Mouse (Mus musculus) gastrocnemius, postnatal 14 days (tissue): ENCODE data around the gene Gmip. TPM values are rescaled to one million over a fixed set of nuclear protein-coding genes. Genes with fewer than 3 reads are reported as not detected.

Source experiments
- DNase-seq: peaks from one replicate; pipeline ENCODE4 v3.0.0; 2021; ENCODE audit warnings: mixed read lengths
- intact Hi-C: fragments of 180-260 bp; cut with DNase I; formaldehyde crosslinking; loops from one replicate; pipeline ENCODE4 v1.15.1; 2025; ENCODE audit warnings: low total_unique reads
- total RNA-seq, 2 experiments: library from RNA; stranded (reverse); gene quantifications; 2 replicates each; pipeline ENCODE4 v1.2.3; 2021

Gene Gmip
- total RNA-seq, 2 experiments from 2014 or later: 2.7 to 3.4 TPM

- no peak for DNase-seq
- intact Hi-C loops: no loop called here
Observed at GRCm38 (mm10) chr8:69850926-69851506, 42.5 kb downstream of the Gmip start.

GRCm38 (mm10) chr8:69853869-69854268 lies 45.4 kb downstream of the Gmip start:
- intact Hi-C loops: no loop called here
- DNase-seq: no peak

- intact Hi-C loops: no loop called here
- DNase-seq: no peak
Observed at GRCm38 (mm10) chr8:69860807-69861206, 52.3 kb downstream of the Gmip start.

DNA sequence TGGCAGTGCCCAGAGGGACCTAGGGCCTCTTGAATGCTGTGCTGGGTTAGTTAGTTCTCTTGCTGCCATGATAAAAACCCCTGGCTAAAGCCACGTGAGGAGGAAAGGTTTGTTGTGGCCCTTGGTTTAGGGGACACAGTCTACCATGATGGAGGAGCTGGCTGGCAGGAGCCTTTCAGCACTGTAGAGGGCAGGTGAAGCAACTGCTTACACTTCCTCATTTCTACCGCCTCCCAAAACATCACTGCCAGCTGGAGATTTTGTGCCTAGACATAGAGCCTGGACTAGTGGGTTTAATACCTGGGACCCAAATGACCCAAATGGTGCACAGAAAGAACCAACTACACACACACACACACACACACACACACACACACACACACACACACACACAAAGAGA lies 52.8 kb downstream of the Gmip start:
- no peak for DNase-seq
- intact Hi-C loops: no loop called here

DNA sequence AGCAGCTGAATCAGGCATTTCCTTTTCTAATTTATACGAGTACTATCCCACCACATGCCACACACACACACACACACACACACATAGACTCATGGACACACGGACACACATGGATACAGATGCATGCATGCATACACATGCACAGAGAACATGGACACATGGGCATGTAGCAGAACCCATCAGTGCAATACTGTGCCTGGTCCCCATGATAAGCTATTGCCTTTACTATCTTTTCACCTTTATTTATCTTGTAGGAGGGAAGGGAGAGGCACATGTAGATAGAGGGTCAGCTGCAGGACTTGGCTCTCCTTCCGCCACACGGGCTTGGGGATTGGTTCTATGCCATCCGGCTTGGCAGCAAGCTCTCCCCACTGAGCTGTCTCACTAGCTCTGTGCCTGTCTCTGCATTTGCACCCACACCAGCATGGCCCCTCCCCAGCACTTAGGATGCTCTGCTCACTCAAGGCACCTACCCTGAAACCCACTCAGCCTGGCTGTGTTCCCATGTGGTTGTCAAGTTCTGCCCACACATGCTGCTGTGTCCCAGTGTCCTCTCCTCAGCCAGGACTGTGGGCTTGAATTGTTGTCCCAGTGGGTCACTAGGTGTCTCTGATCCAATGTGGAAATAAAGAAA lies 55.0 kb downstream of the Gmip start:
- no peak for DNase-seq
- intact Hi-C loops: no loop called here

DNA sequence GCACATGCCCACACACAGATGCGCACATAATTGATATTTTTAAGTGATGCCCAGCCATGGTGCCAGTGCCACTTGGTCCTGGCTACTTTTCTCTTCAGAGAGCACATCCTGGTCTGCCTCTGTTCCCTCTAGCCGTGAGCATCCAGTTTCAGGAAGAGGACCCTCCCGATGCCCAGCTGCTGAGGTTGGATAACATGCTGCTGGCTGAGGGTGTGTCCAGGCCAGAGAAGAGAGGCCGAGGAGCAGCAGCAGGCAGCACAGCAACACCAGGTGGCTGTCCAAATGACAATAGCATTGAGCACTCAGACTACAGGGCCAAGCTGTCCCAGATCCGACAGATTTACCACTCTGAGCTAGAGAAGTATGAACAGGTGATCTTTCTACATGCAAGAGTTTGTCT lies 55.7 kb downstream of the Gmip start:
- DNase-seq: no peak
- intact Hi-C loops: no loop called here

GRCm38 (mm10) chr8:69867696-69868326 lies 59.3 kb downstream of the Gmip start:
- intact Hi-C loops: no loop called here
- DNase-seq: no peak

DNA sequence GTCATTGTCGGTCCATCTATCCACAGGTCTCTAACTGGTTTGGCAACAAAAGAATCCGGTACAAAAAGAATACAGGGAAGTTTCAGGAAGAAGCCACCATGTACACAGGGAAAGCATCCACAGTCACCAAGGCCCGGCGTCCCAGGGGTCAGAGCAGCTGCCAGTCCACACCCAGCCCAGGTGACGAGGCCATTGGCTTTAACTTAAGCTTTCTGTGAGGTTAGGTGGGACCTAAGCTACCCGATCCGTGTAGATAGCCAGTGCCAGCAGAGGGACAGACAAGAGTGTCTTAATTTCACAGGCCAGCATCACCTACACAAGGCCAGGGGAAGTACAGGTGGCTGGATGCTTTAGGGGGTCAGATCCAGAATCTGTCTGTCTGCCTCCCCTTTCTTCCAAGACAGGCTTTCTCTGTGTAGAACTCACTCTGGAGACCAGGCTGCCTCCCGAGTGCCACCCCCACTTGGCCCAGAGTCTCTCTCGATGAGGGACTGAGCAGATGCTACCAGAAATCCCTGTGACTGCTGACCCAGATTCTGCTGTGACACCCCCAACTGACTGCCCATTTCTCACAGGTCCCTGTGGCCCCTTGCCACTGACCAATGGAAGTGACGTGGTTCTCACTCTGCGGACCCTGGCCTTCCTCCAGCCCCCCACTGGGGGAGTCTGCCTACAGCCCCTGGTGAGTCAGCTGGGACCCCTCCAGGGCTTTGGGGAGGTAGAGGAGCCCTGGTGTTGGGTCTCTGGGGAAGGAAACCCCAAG lies 61.7 kb downstream of the Gmip start:
- intact Hi-C loops: no loop called here
- no peak for DNase-seq

GRCm38 (mm10) chr8:69870907-69871306 lies 62.4 kb downstream of the Gmip start:
- DNase-seq: peak; percentile 22
- intact Hi-C loops: no loop called here

Other genes with a start within 250 kb of the Gmip start
- gene Zfp868, start 183.1 kb upstream of the Gmip start, total RNA-seq: 1 to 10 TPM; 6.1 to 6.7 TPM
- under 1 TPM; 0.60 to 0.84 TPM for gene Zfp964, start 154.2 kb upstream of the Gmip start, total RNA-seq
- 1 to 10 TPM; 8.7 to 9.0 TPM for gene Zfp869, start 98.0 kb upstream of the Gmip start, total RNA-seq
- 1 to 10 TPM; 2.6 to 3.0 TPM for gene Zfp963, start 58.7 kb upstream of the Gmip start, total RNA-seq
- 1 to 10 TPM; 2.6 to 2.7 TPM for gene Gm20422, start 33.8 kb upstream of the Gmip start, total RNA-seq
- gene Atp13a1, start 17.5 kb upstream of the Gmip start, total RNA-seq: 10 to 100 TPM; 11.6 to 11.9 TPM
- 10 to 100 TPM; 10.3 to 11.2 TPM for gene Zfp866, start 17.5 kb upstream of the Gmip start, total RNA-seq
- gene Lpar2, start 13.8 kb downstream of the Gmip start, total RNA-seq: under 1 TPM; 0.07 to 0.10 TPM
- under 1 TPM in 1 of 2 experiments, not detected in 1; 0.37 TPM for gene Pbx4, start 23.8 kb downstream of the Gmip start, total RNA-seq
- 10 to 100 TPM; 26.6 to 27.8 TPM for gene Cilp2, start 79.0 kb downstream of the Gmip start, total RNA-seq
- gene Tssk6, start 93.5 kb downstream of the Gmip start, total RNA-seq: under 1 TPM in 1 of 2 experiments, not detected in 1; 0.31 TPM
- 100 to 1,000 TPM; 265 to 294 TPM for gene Ndufa13, start 93.9 kb downstream of the Gmip start, total RNA-seq
- gene Yjefn3, start 94.0 kb downstream of the Gmip start, total RNA-seq: 10 to 100 TPM in 1 of 2 experiments, 1 to 10 TPM in 1; 7.8 to 10.2 TPM
- gene Gatad2a, start 187.7 kb downstream of the Gmip start, total RNA-seq: 10 to 100 TPM; 31.0 to 35.1 TPM
- 10 to 100 TPM; 22.6 to 26.3 TPM for gene Mau2, start 234.1 kb downstream of the Gmip start, total RNA-seq
- 10 to 100 TPM; 17.7 to 17.9 TPM for gene Sugp1, start 234.1 kb downstream of the Gmip start, total RNA-seq